Mouse (Mus musculus) embryo, embryonic 11.5 days (tissue): ENCODE measurements around the gene Vps13d.

Experiments used
- DNase-seq: peaks from one replicate; pipeline ENCODE4 v3.0.0-alpha.2; 2012; ENCODE audit warnings: low read depth, low spot score

Vps13d gene

GRCm38 (mm10) chr4:144947738-144948390 is 246.9 kb downstream of the Vps13d start:
- no peak for DNase-seq

DNA sequence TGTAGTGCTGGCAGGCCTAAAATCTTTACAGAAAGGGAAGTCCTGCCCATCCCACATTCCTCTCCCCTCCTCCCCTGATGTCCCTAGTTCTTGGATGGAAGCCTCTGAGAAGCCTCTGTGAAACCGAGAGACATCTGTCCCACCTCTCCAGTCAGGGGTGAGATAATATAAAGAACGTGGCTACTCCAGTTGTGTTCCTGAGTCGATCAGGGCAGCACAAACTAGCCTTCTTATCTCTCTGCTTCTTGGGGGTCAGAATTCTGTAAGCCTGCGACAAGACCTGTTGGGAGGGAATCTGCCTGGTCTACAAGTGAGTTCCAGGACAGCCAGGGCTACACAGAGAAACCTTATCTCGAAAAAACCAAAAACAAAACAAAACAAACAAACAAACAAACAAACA is 251.5 kb downstream of the Vps13d start:
- no peak for DNase-seq

- DNase-seq: no peak
Observed at GRCm38 (mm10) chr4:144942433-144942832, 252.4 kb downstream of the Vps13d start.

GRCm38 (mm10) chr4:144940796-144941462 is 253.9 kb downstream of the Vps13d start:
- no peak for DNase-seq

DNA sequence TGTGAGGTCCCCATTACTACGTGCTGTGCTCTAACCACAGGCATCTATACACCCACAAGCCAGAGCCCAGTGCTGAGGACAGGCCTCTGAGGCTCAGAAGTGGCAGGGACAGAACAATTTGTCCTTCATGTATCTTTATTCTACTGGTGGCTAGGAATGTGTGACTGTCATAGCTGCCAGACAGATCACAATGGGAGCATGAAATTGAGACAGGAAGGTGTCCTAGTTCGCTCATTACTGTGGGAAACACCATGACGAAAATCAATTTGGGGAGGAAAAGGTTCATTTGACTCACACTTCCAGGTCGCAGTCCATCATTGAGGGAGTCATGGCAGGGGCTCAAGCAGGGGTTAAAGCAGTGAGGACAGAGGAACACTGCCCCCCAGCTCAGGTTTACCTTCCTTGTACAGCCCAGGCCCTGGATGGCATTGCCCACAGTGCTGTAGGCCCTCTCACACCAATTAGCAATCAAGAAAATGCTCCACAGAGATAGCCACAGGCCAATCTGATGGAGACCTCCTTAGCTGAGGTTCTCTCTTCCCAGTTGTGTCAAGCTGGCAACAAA is 254.9 kb downstream of the Vps13d start:
- no peak for DNase-seq

DNA sequence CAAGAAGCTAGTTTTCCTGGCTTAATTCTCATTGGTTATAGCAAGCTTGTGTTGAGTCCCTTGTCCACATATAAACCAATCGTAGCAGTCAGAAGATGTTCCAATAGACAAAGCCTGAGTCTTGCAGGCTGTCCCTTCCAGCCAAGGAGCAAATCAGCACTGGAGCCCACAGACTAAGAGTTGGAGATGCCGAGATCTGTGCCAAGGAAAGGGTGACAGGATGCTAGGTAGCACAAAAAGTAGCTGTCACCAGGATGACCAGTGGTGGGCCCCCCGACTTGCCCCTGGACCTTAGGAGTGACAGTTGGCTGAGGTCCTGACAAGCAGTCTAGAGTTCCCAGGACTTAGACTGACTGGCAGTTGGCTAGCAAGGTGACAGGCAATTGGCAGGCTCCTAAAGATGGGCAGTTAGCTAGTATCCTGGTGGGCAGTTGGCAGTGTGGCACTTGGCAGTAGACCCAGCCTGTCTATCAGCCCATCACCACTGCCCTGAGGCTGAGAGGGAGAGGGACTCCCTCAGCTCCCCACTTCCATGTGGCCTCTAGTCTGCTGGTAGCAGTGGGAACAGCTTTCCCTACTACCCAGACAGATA is 258.1 kb downstream of the Vps13d start:
- DNase-seq: no peak

- no peak for DNase-seq
Observed at GRCm38 (mm10) chr4:144934501-144934900, 260.3 kb downstream of the Vps13d start.

GRCm38 (mm10) chr4:144931167-144931566 is 263.6 kb downstream of the Vps13d start:
- DNase-seq: no peak

GRCm38 (mm10) chr4:144930366-144930765 is 264.4 kb downstream of the Vps13d start:
- no peak for DNase-seq

DNA sequence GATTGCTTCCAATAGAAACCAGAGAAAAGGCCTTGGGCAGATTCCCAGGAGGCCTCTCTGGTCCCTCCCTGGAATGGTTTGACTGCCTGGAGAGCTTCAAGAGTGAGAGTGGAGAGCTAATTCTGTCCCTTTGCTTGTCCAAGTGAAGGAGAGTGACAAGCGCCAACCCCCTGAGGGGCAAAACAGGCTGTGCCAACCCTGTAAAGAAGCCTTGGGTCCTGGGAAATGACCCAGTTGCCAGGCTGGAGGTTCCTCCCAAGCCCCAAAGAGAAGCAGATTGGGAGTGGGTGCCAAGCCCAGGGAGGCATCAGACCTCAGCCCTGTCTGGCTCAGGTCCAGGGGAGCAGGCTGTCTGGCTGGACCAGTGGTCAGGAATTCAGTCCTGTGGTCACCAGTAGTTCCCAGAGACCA is 265.0 kb downstream of the Vps13d start:
- no peak for DNase-seq

DNA sequence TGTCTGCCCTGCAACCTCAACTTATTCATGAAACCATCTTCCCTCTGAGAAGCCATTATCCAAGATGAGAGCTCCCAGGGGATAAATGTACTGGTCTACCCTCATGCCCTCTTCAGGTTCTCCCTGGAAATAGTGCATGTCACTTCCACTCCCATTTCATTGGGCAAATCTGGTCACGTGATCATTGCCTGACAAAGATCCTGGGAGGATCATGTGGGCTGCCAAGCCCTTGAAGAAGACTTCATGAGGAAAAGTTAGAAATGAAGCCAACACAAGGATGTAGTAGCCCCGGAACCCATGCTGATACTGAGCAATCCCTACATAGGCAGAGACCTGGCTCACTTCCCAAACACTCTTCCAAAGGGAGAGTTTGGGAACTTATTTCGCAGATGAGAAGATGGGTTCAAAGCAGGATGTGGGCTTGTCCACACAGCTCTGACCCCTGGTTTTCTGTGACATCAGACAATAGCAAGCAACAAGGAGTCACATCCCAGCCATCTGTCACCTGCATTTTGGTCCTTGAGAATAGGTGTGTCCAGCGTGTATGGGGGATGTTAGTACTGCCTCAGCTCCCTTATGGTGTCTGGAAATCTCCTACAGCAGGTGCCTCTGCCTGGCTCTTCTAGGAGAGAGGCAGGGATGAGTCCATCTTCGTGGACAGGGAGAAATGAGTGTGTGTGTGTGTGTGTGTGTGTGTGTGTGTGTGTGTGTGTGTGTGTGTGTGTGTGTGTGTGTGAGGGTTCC is 265.9 kb downstream of the Vps13d start:
- DNase-seq: no peak
